9 mouse cellular contexts compared by ENCODE assay signal in the genomic region with DNA sequence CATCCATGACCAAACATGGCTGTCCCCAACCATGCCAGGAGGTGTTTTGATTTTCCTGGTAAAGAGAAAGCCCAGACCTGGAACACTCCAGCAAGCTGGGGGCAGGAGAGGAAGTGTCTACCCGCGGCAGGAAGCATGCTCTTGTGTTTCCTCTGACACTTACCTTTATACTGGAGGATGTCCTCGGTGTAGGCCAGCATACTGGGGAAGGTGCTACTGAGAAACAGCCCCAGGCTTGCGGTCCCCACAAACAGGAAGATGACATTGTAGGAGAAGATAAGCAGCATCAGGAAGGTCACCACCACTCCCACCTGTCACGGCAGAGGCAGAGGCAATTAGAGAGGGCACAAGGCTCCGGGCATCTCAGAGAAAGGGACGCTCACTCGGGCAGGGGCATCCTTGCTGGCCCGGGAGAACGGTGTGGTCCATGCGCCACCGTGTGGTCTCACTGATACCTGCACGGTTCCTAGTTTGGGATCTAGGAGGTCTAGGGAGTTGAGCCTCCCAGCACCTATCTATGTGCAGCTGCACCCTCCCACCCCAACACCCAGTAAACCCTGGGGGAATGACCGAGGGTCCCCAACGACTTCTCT. TPM values are rescaled to one million over a fixed set of nuclear protein-coding genes. Genes with fewer than 3 reads are reported as not detected.
DNase-seq lines count a peak whose midpoint lies in the region; TF ChIP-seq lines count a peak whose summit lies in the region.
"Had no signal": no experiment of that assay in that cellular context is flagged by ENCODE, and none has a peak within 500 bp of the region (broad histone marks: within the 10 kb centered on the region; RNA-seq: fewer than 3 reads in every experiment).

No protein-coding gene starts in this region.

- H3K27me3 ChIP-seq in ES-Bruce4 (ENCODE audit: control insufficient read depth, insufficient read depth, low read length, poor library complexity, severe bottlenecking) = no peaks in the 10 kb centered on the region
- H3K27me3 ChIP-seq: heart, embryonic 13.5 days had no signal

- no peaks in the 10 kb centered on the region for H3K9me3 ChIP-seq in ES-Bruce4 (replicated peaks; ENCODE audit: control insufficient read depth, insufficient read depth, low read length, poor library complexity, severe bottlenecking)
- H3K9me3 ChIP-seq: heart, embryonic 13.5 days had no signal

- no peak overlapping the region for H3K4me3 ChIP-seq in ES-Bruce4 (ENCODE audit: low read depth, low read length)
- no peak overlapping the region for H3K4me3 ChIP-seq in bone marrow macrophage, adult 2 months (ENCODE audit: insufficient read depth, low read length)
- H3K4me3 ChIP-seq in embryonic fibroblast, embryonic 13.5 days (ENCODE audit: insufficient read depth, low read length) = no peak overlapping the region
- no peak overlapping the region for H3K4me3 ChIP-seq in layer of hippocampus, adult 2 months
- H3K4me3 ChIP-seq: heart, embryonic 13.5 days had no signal

- TF ChIP-seq POLR2A in ES-Bruce4 (IDR thresholded peaks at IDR 0.05; ENCODE audit: insufficient read depth, low read length) = no peak
- no peak for TF ChIP-seq POLR2A in bone marrow macrophage, adult 2 months (IDR thresholded peaks at IDR 0.05; ENCODE audit: borderline replicate concordance, low read depth, low read length)
- TF ChIP-seq POLR2A in embryonic fibroblast, embryonic 13.5 days (IDR thresholded peaks at IDR 0.05; ENCODE audit: low read depth, low read length) = no peak

- H3K36me3 ChIP-seq in ES-Bruce4 (ENCODE audit: control insufficient read depth, insufficient read depth, low read length, poor library complexity, severe bottlenecking) = no peaks in the 10 kb centered on the region
- H3K36me3 ChIP-seq: heart, embryonic 13.5 days had no signal

- peak; percentile 75 to 77 for DNase-seq in heart, postnatal 36 days
- peak; percentile 53 to 67 for DNase-seq in layer of hippocampus, adult 2 months (ENCODE audit: low spot score in 2 of 2)
- DNase-seq in lung, postnatal 10 days = peak; percentile 78
- peak; percentile 66 for DNase-seq in ovary, postnatal 36 days (ENCODE audit: low spot score)
- DNase-seq in thymus, postnatal 25 days = peak; percentile 79

- TF ChIP-seq EP300 in ES-Bruce4 (IDR thresholded peaks at IDR 0.05; ENCODE audit: insufficient read depth, low read depth, low read length) = no peak

- peak; percentile 91 for TF ChIP-seq CTCF in ES-Bruce4 (IDR thresholded peaks at IDR 0.05; ENCODE audit: low read depth, low read length)
- TF ChIP-seq CTCF in bone marrow macrophage, adult 2 months (IDR thresholded peaks at IDR 0.05; ENCODE audit: low read depth, low read length) = peak; percentile 70
- TF ChIP-seq CTCF in embryonic fibroblast, embryonic 13.5 days (IDR thresholded peaks at IDR 0.05; ENCODE audit: borderline replicate concordance, insufficient read depth, low read length) = peak; percentile 98
- TF ChIP-seq CTCF in layer of hippocampus, adult 2 months (conservative IDR thresholded peaks at IDR 0.05) = peak; percentile 91

- intact Hi-C loops in heart, postnatal 36 days (cut with DNase I) = loop anchor here (1.0 to 2.0 kb wide), 4 partner anchors 51 to 109 kb away; no protein-coding TSS in a partner anchor

- H3K4me1 ChIP-seq in ES-Bruce4 (ENCODE audit: control insufficient read depth, insufficient read depth, low read length) = peaks cover 4% of the 10 kb centered on the region
- H3K4me1 ChIP-seq in bone marrow macrophage, adult 2 months (ENCODE audit: control insufficient read depth, insufficient read depth, low read length) = no peaks in the 10 kb centered on the region
- H3K4me1 ChIP-seq in embryonic fibroblast, embryonic 13.5 days (ENCODE audit: control insufficient read depth, insufficient read depth, low read length) = no peaks in the 10 kb centered on the region

- H3K9ac ChIP-seq in ES-Bruce4 (ENCODE audit: low read depth, poor library complexity, severe bottlenecking) = no peak overlapping the region
- H3K9ac ChIP-seq: heart, embryonic 13.5 days had no signal

- H3K27ac ChIP-seq in ES-Bruce4 (ENCODE audit: insufficient read depth, low read length) = no peak overlapping the region
- no peak overlapping the region for H3K27ac ChIP-seq in bone marrow macrophage, adult 2 months (ENCODE audit: insufficient read depth, low read depth, low read length)
- no peak overlapping the region for H3K27ac ChIP-seq in embryonic fibroblast, embryonic 13.5 days (ENCODE audit: insufficient read depth, low read length)
- H3K27ac ChIP-seq in layer of hippocampus, adult 2 months = no peak overlapping the region
- H3K27ac ChIP-seq: heart, embryonic 13.5 days had no signal

RNA-seq across cellular contexts. Expression of gene Mfsd4a, which starts 21.6 kb away (rescaled TPM):
- polyA plus RNA-seq in ES-Bruce4 (2011; ENCODE audit: insufficient read depth, insufficient read length, low read depth, missing spikeins) = 0.44 TPM in 1 of 2 replicates, not detected in the other
- not detected in 2 replicates for polyA plus RNA-seq in bone marrow macrophage, adult 2 months (2012; ENCODE audit: insufficient read depth, insufficient read length, missing spikeins)
- 0.25 and 0.67 TPM in 2 replicates for polyA plus RNA-seq in embryonic fibroblast, embryonic 13.5 days (2011; ENCODE audit: insufficient read length, low read depth, missing spikeins)
- 1 to 10 TPM; 1.4 to 2.3 TPM for total RNA-seq in heart, postnatal 36 days (2021)
- total RNA-seq in layer of hippocampus, adult 2 months (2021) = 10 to 100 TPM; 73.9 to 77.9 TPM

RNA-seq across cellular contexts. Expression of gene Elk4, which starts 38.8 kb away (rescaled TPM):
- polyA plus RNA-seq in ES-Bruce4 (2011; ENCODE audit: insufficient read depth, insufficient read length, low read depth, missing spikeins) = 33.7 and 46.6 TPM in 2 replicates
- polyA plus RNA-seq in bone marrow macrophage, adult 2 months (2012; ENCODE audit: insufficient read depth, insufficient read length, missing spikeins) = 59.7 and 66.6 TPM in 2 replicates
- 90.0 and 109 TPM in 2 replicates for polyA plus RNA-seq in embryonic fibroblast, embryonic 13.5 days (2011; ENCODE audit: insufficient read length, low read depth, missing spikeins)
- 10 to 100 TPM; 91.5 to 91.8 TPM for total RNA-seq in heart, postnatal 36 days (2021)
- 10 to 100 TPM; 51.8 to 59.2 TPM for total RNA-seq in layer of hippocampus, adult 2 months (2021)
